Mouse (Mus musculus): ENCODE measurements around the gene Atxn7l1.
A peak's percentile ranks its signal among the peaks of the same experiment; 100 is the strongest.

The Atxn7l1 gene

GRCm38 (mm10) chr12:33225978-33226377 lies 78.5 kb downstream of the Atxn7l1 start:
- DNase-seq (ENCODE audit: extremely low spot score, low spot score): no peak

- DNase-seq (ENCODE audit: extremely low spot score, low spot score): no peak
Observed at GRCm38 (mm10) chr12:33226596-33226995, 79.1 kb downstream of the Atxn7l1 start.

GRCm38 (mm10) chr12:33235314-33235713 lies 87.8 kb downstream of the Atxn7l1 start:
- DNase-seq (ENCODE audit: extremely low spot score, low spot score): no peak

DNA sequence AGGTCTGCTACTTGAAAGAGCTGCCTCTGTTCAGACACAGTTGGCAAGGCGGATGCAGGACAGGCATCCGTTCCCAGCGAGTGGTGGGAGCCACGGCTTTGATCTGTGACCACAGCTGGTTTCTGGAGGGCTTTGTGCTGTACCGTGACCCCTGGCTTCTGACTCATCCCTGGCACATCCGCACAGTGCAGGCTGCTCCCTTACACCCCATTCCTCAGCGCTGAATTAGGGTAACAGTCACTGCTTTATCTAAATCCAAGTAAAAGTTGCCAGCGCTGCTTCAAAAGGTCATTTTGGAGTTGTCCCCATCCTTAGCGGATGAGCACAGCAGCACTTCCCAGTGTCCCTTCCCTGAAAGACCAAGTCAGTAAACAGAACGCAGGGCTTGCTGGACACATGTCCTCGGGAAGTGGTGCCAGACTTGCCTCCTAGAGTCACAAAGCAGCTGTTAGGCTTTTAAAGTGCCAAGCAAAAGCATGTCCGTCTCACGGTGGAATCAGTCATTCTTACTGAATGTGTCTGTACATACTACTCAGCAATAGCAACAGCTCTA lies 88.4 kb downstream of the Atxn7l1 start:
- DNase-seq (ENCODE audit: extremely low spot score, low spot score): no peak

DNA sequence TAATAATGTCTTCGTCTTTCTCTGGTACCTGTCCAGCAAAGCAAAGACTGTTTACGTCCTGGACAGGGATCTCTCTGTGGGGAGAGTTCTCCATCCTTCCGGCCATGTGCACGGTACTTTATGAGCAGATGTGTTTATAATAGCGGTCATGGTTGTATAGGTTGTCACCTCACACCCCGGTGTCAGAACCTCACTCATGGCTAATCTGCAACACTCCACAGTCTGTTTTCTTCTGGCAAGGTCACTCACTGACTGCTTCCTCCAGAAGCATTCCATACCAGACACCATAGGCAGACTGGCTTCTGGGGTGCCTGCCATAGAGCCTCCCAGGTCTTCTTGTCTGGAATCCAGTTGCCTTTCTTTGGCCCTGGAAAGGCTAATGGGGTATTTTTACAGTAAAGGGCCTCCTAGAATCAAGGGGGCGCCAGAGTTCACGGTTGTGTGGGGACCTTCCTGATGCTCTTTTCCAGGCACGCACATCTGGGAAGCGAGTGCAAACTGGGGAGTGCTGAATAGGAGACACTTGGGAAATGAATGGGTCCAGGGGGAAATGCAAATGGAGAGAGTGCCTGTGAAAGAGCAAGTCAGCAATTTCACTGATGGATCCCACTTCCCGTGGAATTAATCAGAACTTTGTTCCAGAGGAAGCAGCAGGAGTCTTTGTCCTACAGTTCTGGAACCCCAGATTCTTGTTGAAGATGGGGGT lies 89.0 kb downstream of the Atxn7l1 start:
- DNase-seq (ENCODE audit: extremely low spot score, low spot score): peak; percentile 30

GRCm38 (mm10) chr12:33237108-33237507 lies 89.6 kb downstream of the Atxn7l1 start:
- no peak for DNase-seq (ENCODE audit: extremely low spot score, low spot score)

GRCm38 (mm10) chr12:33242679-33243078 lies 95.2 kb downstream of the Atxn7l1 start:
- DNase-seq (ENCODE audit: extremely low spot score, low spot score): no peak

DNA sequence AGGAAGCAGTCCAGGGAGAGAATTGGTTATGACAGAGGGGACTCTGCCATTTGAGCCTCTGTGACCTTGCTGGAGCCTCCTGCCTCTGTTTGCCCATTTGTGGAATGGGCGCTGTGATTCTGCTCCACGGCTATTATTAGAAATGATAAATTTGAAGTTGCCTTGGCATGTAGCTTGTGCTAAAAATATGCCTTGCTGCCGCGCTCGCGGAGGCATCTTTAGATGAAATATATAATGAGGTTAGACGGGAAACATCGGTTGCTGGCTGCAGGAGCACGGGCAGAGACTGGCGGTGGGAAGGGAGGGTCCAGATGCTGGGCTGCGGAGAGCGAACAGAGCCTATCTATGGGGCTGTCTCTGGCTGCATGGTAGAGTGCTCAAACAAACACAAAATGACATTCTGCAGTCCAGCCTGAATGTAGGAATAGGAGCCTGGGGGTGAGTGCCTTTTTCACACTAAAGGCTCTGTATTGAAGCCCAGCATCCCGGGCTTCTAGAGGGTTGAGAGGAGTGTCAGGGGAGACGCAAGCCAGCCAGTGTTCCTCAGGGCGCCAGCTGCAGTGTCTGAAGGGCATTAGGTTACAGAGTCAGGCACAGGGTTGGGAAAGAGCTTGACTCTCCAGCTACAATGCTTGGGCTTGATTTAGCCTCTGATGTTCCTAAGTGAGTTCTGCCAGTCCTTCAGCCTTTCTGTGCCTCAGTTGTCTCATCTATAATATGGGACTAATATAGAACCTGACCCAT lies 96.8 kb downstream of the Atxn7l1 start:
- no peak for DNase-seq (ENCODE audit: extremely low spot score, low spot score)

DNA sequence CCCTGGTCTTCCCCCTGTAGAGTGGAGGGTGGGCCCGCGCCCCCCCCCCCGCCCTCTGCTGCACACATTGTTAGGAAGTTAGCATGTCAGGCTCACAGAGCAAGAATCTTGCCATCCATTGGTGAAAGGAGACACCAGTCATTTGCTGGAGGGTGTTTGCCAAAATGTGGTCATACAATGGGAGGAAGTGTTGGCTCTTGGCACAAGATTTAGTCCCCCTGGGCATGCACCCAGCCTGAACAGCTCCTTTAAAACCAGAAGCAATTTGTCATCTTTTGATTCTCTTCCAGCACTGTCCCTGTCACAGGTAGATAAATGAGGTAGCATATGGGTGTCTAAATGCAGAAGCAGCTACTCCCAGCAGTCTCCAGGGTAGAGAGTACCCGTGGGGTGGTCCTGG lies 98.0 kb downstream of the Atxn7l1 start:
- DNase-seq (ENCODE audit: extremely low spot score, low spot score): no peak

DNA sequence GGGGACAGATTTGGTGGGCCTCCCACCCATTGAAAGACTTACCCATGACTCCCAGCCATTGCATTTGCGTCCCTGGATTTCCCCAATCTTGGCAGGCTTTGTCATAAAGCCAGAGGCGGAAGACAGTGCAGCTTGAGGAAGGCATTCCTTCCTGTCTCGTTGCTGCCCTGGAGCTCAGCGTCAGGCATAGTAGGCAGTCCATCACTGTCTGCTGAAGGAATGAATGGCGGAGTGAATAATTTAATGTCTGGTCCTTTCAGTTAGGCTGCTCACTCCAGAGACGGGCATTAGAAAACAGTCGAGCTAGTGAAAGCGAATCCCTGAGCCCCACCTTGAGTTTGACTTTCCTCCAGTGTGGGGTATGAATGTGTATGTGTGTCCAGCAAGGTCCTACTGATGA lies 99.4 kb downstream of the Atxn7l1 start:
- no peak for DNase-seq (ENCODE audit: extremely low spot score, low spot score)

DNA sequence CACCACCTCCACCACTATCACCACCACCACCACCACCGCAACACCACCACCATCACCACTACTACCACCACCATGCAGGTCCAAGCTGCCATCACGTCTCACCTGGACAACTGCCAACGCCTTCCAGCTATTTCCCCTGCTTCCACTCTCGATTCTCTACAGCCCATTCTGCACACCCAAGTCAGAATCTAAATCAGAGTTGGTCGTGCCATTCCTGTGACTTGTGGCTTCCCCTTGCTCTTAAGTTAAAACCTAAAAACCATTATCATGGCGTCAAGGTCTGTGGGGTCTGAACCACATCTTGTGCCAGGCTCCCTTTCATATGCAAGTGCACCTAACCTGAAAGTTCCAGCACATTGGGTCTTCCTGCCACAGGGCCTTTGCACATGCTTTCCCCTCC lies 102.7 kb downstream of the Atxn7l1 start:
- DNase-seq (ENCODE audit: extremely low spot score, low spot score): no peak

DNA sequence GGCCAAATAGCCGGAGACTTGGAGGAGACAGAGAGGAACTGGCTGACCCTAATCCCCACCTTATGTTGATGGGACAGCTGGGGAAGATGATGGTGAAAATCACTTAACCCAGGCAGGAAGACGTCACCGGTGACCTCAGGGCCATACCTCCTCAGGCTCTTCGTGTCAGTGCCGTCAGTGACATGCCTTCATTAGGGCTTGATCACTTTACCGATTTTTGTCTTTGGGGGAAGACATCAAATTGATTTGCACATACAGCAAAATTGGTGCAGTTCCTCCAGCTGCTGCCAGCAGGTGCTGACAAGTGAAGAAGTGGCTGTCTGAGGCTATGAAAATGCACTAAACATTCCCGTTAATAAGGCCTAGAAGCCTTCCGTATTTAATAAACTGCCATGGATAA lies 103.9 kb downstream of the Atxn7l1 start:
- DNase-seq (ENCODE audit: extremely low spot score, low spot score): no peak

DNA sequence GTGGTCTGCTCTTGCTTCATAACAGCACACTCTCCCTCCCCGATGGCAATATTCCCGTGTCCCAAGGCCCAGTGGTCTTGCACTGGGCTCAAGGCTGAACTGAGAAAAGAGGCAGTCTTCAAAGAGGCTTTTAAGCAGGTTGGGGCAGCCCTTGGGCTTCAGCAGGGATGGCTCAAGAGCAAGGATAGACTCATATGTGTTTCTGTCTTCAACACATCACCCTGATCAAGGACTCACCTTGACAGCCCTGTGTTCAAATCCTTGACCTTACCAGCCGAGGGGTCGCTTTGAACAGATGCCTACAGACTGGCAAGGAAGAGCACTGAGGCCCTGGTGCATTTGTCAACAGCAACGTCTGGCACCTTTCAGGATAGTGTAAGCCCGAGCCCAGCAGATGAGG lies 105.1 kb downstream of the Atxn7l1 start:
- no peak for DNase-seq (ENCODE audit: extremely low spot score, low spot score)

- no peak for DNase-seq (ENCODE audit: extremely low spot score, low spot score)
Observed at GRCm38 (mm10) chr12:33253206-33253605, 105.7 kb downstream of the Atxn7l1 start.

- no peak for DNase-seq (ENCODE audit: extremely low spot score, low spot score)
Observed at GRCm38 (mm10) chr12:33255256-33255655, 107.8 kb downstream of the Atxn7l1 start.

GRCm38 (mm10) chr12:33256426-33256825 lies 108.9 kb downstream of the Atxn7l1 start:
- DNase-seq (ENCODE audit: extremely low spot score, low spot score): no peak

DNA sequence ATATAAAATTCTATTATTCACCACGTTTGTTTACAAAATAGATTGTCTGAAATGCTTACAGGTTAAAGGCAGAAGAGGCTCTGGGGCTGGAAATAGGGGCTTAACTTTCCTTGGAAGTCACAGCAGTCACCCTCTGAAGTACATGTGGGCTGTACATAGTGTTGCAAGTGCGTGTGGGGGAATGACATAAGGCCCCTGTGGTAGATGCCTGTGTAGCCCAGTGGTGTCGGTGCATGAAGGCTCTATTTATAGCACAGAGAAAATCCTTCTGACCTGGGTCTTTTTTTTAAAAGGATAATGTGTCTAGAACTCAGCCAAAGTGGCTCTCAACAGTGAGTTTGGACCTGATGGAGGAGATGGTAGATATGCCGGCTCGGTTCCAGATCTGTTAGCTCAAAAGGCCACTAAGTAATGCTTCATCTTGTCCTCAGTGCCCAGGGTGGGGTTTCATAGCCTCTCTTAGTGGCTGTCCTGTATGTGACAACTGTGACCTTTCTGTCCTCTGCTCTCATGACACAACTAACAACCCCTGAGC lies 111.6 kb downstream of the Atxn7l1 start:
- no peak for DNase-seq (ENCODE audit: extremely low spot score, low spot score)

DNA sequence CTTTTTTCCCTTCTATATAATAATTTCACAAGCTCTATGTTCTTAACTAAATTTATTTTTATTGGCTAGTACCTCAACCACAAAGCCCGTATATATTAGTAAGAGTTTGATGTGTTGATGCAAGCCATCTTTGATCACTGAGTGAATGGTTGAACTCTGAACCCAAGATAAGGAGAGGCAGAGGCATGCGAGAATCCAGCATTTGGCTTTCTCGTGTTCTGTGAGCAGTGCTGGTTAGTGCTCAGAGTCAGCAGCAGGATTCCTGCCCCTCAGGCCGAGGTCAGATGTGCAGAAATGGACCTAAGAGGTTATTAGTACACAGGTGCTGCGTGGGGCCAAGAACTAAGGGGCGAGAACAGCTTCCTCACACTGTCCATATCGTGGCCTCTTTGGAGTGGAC lies 113.1 kb downstream of the Atxn7l1 start:
- no peak for DNase-seq (ENCODE audit: extremely low spot score, low spot score)

DNA sequence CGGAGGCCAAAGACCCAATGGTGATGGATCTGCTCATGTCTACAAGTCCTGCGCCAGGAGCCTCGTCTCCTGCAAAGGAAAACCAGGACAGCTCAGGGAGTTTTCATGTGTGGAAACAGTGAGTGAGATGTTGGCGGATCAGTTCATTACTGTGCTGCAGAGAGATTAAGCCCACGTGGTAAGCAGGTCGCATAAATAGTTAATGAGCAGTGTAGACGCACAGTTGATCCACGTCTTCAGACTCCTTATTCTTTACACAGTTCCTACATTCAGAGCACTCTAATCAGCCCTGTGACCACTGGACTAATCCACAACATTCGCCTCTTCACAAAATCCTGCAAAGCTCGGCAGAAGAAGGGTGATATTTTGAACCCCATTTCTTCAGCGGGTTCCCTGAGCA lies 118.4 kb downstream of the Atxn7l1 start:
- DNase-seq (ENCODE audit: extremely low spot score, low spot score): no peak

DNA sequence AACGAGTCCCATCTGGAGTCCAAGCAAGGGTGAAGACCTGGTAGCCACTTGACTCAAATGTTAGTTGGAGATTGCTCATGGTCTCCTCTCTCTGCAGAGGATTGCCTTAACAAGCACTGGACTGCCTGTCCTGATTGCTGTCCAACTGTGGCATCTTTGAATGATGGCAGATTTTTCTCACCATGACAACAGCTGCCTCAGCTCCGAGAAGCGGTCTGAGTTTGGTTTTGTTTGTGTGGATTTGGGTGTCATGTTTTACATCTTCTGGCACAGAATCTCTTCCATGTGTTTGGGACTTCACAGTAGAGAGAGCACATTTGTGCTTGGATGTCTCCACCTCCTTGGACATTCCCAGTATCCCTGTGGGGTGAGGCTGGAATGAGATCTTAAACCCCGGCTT lies 120.5 kb downstream of the Atxn7l1 start:
- DNase-seq (ENCODE audit: extremely low spot score, low spot score): no peak

DNA sequence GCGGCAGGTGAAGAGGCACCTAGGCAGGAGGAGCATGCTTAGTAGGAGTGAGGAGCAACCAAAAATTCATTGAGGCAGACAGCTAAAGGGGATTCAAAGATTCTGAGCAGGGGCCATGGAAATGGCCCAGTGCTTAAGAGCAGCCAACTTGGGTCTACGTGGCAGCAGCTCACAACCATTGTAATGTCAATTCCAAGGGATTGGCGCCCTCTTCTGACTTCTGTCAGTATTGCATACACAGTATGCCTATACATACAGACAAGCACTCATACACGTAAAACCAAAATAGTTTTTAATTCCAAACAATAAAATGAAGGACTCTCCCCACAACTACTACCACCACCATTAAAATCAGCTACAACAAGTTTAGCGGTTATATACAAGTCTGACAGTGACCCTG lies 122.2 kb downstream of the Atxn7l1 start:
- no peak for DNase-seq (ENCODE audit: extremely low spot score, low spot score)

DNA sequence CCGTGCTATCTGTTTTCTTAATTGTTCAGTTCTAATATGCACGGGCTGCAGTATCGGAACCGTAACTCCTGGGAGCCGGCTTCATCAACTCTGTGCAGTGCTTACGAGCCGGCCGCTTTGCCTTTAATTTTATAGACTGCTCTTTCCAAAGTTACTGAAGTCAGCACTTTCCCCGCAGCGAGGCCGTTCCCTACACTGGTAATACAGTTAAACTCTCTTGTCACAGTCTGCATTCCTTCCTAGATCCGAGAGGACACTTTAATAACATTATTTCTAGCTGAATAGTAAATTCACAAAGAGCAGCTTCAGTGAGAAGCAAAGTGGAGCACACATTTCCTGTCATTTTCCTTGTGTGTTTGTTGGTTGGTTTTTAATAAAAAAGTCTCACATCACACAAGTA lies 124.4 kb downstream of the Atxn7l1 start:
- DNase-seq (ENCODE audit: extremely low spot score, low spot score): no peak

- DNase-seq (ENCODE audit: extremely low spot score, low spot score): no peak
Observed at GRCm38 (mm10) chr12:33272441-33272840, 124.9 kb downstream of the Atxn7l1 start.

Data from neural tube, embryonic 10.5 days (tissue).